Mouse (Mus musculus) spleen, embryonic (tissue): ENCODE data around the gene Cldn14.
"Not testable (repeated sequence)": the region's sequence is repeated elsewhere in the genome, so short reads cannot be mapped to it uniquely, and the experiment has no call there.

Experiments used
- CTCF ChIA-PET: fragments of 350-600 bp; sonication (Branson Sonifier 250); formaldehyde crosslinking; loops from one replicate; lab custom pipeline; 2022; lab: Charles Lee

Cldn14 gene

DNA sequence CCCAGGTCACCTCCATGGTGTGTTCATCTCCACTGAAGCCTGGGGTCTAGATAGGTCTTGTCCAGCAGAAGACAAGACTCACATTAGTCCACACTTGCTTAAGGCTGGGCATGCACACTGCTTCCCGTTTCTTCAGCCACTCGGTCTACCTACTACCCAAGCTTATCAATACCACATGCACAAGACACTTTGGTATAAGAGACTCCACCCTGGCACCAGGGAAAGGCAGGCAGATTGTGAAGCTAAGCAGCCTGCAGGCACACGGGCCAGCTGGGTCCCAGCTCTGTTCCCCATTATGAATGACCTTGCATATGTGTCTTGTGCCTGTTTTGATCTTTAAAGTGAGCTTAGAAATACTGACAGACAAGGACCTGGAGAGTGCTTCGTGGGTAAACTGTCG, 719 bp upstream of the Cldn14 start:
- CTCF ChIA-PET, result interaction anchor here (1.5 kb wide), 1 partner anchor 71 kb away, joined by 3 read pairs; no protein-coding TSS in a partner anchor

- CTCF ChIA-PET, result no interaction called here
Observed at GRCm38 (mm10) chr16:94006706-94007665, 1.7 kb downstream of the Cldn14 start.

- CTCF ChIA-PET, result no interaction called here
Observed at GRCm38 (mm10) chr16:94003478-94003877, 5.2 kb downstream of the Cldn14 start.

GRCm38 (mm10) chr16:94001366-94001765, 7.3 kb downstream of the Cldn14 start:
- CTCF ChIA-PET, result no interaction called here

DNA sequence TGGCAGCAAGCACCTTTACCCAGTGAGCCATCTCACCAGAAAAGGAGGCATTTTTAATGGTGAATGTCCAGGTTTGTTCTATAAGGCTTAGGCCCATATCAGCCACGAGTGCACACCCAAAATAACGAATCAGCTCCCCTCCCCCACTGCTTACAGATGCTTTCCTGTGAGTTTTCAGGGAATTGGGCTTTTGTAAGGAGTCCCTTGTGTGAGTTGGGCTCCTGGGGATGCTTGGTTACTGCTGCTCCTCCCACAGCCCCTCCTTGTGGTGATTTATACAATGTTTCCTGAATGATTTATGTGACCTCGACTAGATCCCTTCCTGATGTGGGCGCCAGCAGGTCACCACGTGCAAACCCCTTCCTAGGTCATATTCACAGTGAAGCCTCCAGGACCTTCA, 9.7 kb downstream of the Cldn14 start:
- CTCF ChIA-PET, result no interaction called here

DNA sequence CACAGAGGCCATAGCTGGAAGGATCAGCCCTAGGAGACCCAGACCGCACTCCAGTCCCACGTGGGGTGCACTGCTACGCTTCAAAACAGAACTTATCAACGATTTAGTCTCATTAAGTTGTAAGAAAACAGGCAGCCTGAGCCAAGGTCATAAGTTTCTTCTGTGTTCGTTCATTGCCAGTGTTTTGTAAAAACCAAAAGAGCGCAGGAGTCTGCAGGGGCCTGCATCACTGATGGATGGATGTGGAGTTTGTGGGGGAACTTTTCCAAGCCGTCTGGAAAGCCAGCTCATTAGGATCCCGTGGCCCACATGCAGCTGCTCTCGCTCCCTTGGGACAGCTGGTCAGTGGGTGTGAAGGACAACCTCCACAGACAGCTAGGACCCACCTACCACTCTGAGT, 25.1 kb downstream of the Cldn14 start:
- CTCF ChIA-PET, result no interaction called here

GRCm38 (mm10) chr16:93982341-93982740, 26.3 kb downstream of the Cldn14 start:
- CTCF ChIA-PET, result no interaction called here

- CTCF ChIA-PET, result no interaction called here
Observed at GRCm38 (mm10) chr16:93981190-93981841, 27.3 kb downstream of the Cldn14 start.

GRCm38 (mm10) chr16:93980338-93980737, 28.3 kb downstream of the Cldn14 start:
- CTCF ChIA-PET, result not testable (repeated sequence)

- CTCF ChIA-PET, result interaction anchor here (0.6 kb wide), 1 partner anchor 1443 kb away, joined by 3 read pairs; no protein-coding TSS in a partner anchor
Observed at GRCm38 (mm10) chr16:93979316-93979715, 29.3 kb downstream of the Cldn14 start.

DNA sequence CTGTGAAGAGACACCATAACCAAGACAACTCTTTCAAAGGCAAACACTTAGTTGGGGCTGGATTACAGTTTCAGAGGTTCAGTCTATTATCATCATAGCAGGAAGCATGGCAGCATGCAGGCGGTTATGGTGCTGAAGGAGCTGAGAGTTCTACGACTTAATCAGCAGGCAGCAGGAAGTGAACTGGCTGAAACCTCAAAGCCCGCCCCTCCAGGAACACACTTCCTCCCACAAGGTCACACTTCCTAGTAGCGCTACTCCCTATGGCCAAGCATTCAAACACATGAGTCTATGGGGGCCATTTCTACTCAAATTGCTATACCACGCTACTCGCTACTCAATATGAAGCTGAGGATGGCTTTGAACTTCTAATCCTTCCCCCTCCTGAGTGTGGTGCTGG, 31.1 kb downstream of the Cldn14 start:
- CTCF ChIA-PET, result interaction anchor here (0.6 kb wide), 2 partner anchors 105 to 391 kb away, joined by 3 to 4 read pairs; no protein-coding TSS in a partner anchor

- CTCF ChIA-PET, result interaction anchor here (0.6 kb wide), 1 partner anchor 392 kb away, joined by 4 read pairs; no protein-coding TSS in a partner anchor
Observed at GRCm38 (mm10) chr16:93976907-93977306, 31.7 kb downstream of the Cldn14 start.

GRCm38 (mm10) chr16:93975430-93975829, 33.2 kb downstream of the Cldn14 start:
- CTCF ChIA-PET, result no interaction called here

DNA sequence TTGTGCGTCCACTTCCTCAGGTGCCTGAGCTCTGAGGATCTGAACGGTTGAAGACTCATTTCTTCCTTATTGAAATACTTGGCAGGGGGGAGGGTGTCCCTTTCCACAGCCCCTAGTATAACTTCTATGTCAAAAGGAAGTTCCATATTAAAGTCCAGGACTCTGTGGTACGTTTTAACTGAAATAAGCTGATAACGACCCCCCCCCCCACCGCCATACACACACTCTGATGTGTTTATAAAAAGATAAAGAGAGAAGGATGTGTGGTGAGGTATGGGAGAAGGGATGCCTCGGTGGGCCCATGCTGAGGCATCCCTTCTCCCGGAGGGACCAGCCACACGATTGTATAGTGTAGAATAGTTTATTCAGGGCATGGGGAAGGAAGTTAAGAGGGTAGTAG, 34.4 kb downstream of the Cldn14 start:
- CTCF ChIA-PET, result no interaction called here

- CTCF ChIA-PET, result interaction anchor here (0.6 kb wide), 1 partner anchor 151 kb away, joined by 3 read pairs; no protein-coding TSS in a partner anchor
Observed at GRCm38 (mm10) chr16:93973554-93973953, 35.1 kb downstream of the Cldn14 start.

- CTCF ChIA-PET, result interaction anchor here (0.6 kb wide), 1 partner anchor 151 kb away, joined by 3 read pairs; no protein-coding TSS in a partner anchor
Observed at GRCm38 (mm10) chr16:93973123-93973522, 35.5 kb downstream of the Cldn14 start.

DNA sequence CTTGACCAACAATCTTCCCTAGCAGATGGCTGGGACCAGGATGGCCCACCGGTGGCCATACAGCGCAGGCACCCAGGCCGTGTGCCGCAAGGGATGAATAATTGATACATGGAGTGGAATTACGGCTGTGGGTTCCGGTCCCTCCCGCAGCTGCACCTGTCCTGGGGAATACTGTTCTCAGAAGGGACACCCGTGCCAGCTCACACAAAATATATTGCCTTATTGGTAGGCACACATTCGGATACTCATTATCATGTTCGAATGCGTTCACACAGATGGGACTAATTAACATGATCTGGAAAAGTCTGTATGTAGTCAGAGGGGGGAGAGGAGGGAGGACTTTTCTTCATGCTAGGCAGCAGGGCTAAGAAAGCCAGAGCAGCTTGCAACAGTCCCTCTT, 37.6 kb downstream of the Cldn14 start:
- CTCF ChIA-PET, result no interaction called here

DNA sequence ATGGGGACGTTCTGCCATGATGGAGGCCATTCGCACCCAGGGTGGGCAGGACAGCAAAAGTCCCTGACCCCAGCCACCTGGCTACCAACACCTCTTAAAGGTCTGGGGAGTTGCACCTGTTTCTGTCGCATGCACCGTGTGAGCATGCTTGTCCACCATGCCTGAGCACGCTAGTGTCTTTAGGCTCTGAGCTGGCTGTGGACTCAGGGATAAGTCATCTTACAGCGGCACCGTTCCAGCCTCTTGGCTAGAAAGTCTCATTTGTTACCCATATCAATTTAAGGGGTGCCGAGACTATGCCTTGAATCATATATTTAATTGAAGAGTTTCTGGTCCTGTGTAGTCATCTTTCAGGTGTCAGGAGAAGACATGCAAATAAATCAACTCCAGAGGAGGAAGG, 40.7 kb downstream of the Cldn14 start:
- CTCF ChIA-PET, result no interaction called here

- CTCF ChIA-PET, result no interaction called here
Observed at GRCm38 (mm10) chr16:93962283-93962682, 46.4 kb downstream of the Cldn14 start.

GRCm38 (mm10) chr16:93961099-93961646, 47.5 kb downstream of the Cldn14 start:
- CTCF ChIA-PET, result no interaction called here

GRCm38 (mm10) chr16:93960495-93960894, 48.1 kb downstream of the Cldn14 start:
- CTCF ChIA-PET, result no interaction called here

DNA sequence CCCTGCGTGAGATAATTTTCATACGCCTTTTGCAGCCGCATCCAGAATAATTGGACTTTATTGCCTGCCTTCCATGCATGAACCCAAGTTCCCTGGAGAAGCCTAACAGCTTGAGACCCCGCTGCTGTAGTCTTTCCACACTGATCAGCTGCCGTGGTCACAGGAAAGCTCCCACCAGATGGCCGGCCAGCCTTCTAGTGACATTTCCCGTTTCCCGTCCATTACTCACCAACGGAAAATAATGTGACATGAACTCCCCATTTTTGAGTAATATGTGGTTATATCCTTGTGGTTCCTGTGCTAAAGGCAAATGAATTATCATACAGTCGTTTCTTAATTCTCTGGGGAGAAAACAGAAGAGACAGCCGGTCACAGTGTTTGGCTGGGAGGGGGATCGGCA, 51.2 kb downstream of the Cldn14 start:
- CTCF ChIA-PET, result no interaction called here
